ENCODE assay signal across 9 mouse cellular contexts in genomic region chr2:26458402-26459124, GRCm38 (mm10). TPM values are rescaled to one million over a fixed set of nuclear protein-coding genes. Genes with fewer than 3 reads are reported as not detected.
DNase-seq lines count a peak whose midpoint lies in the region; ATAC-seq lines count a peak whose summit lies in the region.
"Had no signal": no experiment of that assay in that cellular context is flagged by ENCODE, and none has a peak within 500 bp of the region (broad histone marks: within the 10 kb centered on the region; RNA-seq: fewer than 3 reads in every experiment).

No protein-coding gene starts in this region.

- no peak overlapping the region for H3K27ac ChIP-seq in heart, embryonic 11.5 days (ENCODE audit: low read depth, low read length)
- H3K27ac ChIP-seq in intestine, embryonic 14.5 days (ENCODE audit: low read depth) = peak overlapping the region; percentile 40; the same call in 1 of the 2 replicates
- H3K27ac ChIP-seq in liver, embryonic 13.5 days = peak overlapping the region; percentile 50; the same call in 1 of the 2 replicates

- H3K9me3 ChIP-seq in heart, embryonic 11.5 days (replicated peaks; ENCODE audit: control insufficient read depth, low read length) = no peaks in the 10 kb centered on the region
- no peaks in the 10 kb centered on the region for H3K9me3 ChIP-seq in intestine, embryonic 14.5 days (ENCODE audit: control insufficient read depth, low read length)
- no peaks in the 10 kb centered on the region for H3K9me3 ChIP-seq in liver, embryonic 13.5 days (replicated peaks)
- H3K9me3 ChIP-seq: hindbrain, embryonic 15.5 days had no signal

- DNase-seq in heart, adult 11 months = peak; percentile 97
- peak; percentile 78 for DNase-seq in embryo, embryonic 10 days (ENCODE audit: low spot score)
- no peak for DNase-seq in intestine, embryonic 14.5 days (ENCODE audit: low spot score)
- DNase-seq in liver, embryonic 13.5 days = no peak
- peak; percentile 50 to 57 for DNase-seq in thymus, postnatal 36 days
- no peak for DNase-seq in layer of hippocampus, postnatal 10 days (ENCODE audit: low spot score in 2 of 2)
- DNase-seq in cerebellum, postnatal 10 days = no peak

- H3K9ac ChIP-seq in heart, embryonic 11.5 days (ENCODE audit: low read depth, low read length) = no peak overlapping the region
- H3K9ac ChIP-seq in intestine, embryonic 14.5 days (ENCODE audit: low read length) = no peak overlapping the region
- H3K9ac ChIP-seq in liver, embryonic 13.5 days = no peak overlapping the region
- H3K9ac ChIP-seq: hindbrain, embryonic 15.5 days had no signal

- peaks cover 9% of the 10 kb centered on the region for H3K36me3 ChIP-seq in heart, embryonic 11.5 days (ENCODE audit: control insufficient read depth, insufficient read depth, low read length)
- H3K36me3 ChIP-seq in intestine, embryonic 14.5 days (ENCODE audit: control insufficient read depth, insufficient read depth, low read length) = peaks cover 44% of the 10 kb centered on the region
- H3K36me3 ChIP-seq in liver, embryonic 13.5 days = peaks cover 38% of the 10 kb centered on the region

- 32% methylated on average over 7 of the region's 7 CpGs for WGBS in heart, embryonic 11.5 days (ENCODE audit: insufficient replicate concordance)
- 31% methylated on average over 7 of the region's 7 CpGs for WGBS in intestine, embryonic 14.5 days
- 45% methylated on average over 7 of the region's 7 CpGs for whole genome bisulfite sequencing in liver, embryonic 13.5 days (ENCODE audit: insufficient replicate concordance)

- ATAC-seq in heart, embryonic 11.5 days (replicated peaks; ENCODE audit: insufficient number of reproducible peaks, low FRiP score, low TSS enrichment) = no peak
- ATAC-seq in intestine, embryonic 14.5 days (replicated peaks; ENCODE audit: low FRiP score, low TSS enrichment, low read depth) = 0 out of 2 replicates have a peak, but pooled peaks have one; percentile 49
- ATAC-seq in liver, embryonic 13.5 days (ENCODE audit: low read depth) = peak; percentile 61

- H3K4me3 ChIP-seq in heart, embryonic 11.5 days (ENCODE audit: low read depth, low read length) = no peak overlapping the region
- H3K4me3 ChIP-seq in intestine, embryonic 14.5 days (ENCODE audit: low read depth, low read length) = no peak overlapping the region
- H3K4me3 ChIP-seq in liver, embryonic 13.5 days (replicated peaks) = no peak overlapping the region
- H3K4me3 ChIP-seq: hindbrain, embryonic 15.5 days had no signal

- no peaks in the 10 kb centered on the region for H3K27me3 ChIP-seq in heart, embryonic 11.5 days (ENCODE audit: control insufficient read depth, insufficient read depth, low read length)
- no peaks in the 10 kb centered on the region for H3K27me3 ChIP-seq in intestine, embryonic 14.5 days (replicated peaks; ENCODE audit: control insufficient read depth, insufficient read depth, low read length)
- H3K27me3 ChIP-seq in liver, embryonic 13.5 days = no peaks in the 10 kb centered on the region
- H3K27me3 ChIP-seq: hindbrain, embryonic 15.5 days had no signal

- H3K4me2 ChIP-seq in heart, embryonic 11.5 days = no peak overlapping the region
- no peak overlapping the region for H3K4me2 ChIP-seq in intestine, embryonic 14.5 days (ENCODE audit: low read length)
- H3K4me2 ChIP-seq in liver, embryonic 13.5 days = no peak overlapping the region
- H3K4me2 ChIP-seq: hindbrain, embryonic 15.5 days had no signal

- H3K4me1 ChIP-seq in heart, embryonic 11.5 days (ENCODE audit: control insufficient read depth, insufficient read depth, low read length) = peaks cover 20% of the 10 kb centered on the region
- H3K4me1 ChIP-seq in intestine, embryonic 14.5 days (replicated peaks; ENCODE audit: control insufficient read depth, insufficient read depth, low read length) = peaks cover 18% of the 10 kb centered on the region
- H3K4me1 ChIP-seq in liver, embryonic 13.5 days (replicated peaks) = peaks cover 26% of the 10 kb centered on the region

RNA-seq across cellular contexts. Expression of gene Sec16a, which starts 13.5 kb away (rescaled TPM):
- 23.6 and 27.1 TPM in 2 replicates for polyA plus RNA-seq in heart, embryonic 11.5 days (2014; fragmentation: Nextera tagmentation; extraction: Ambion mirVana)
- 33.7 and 39.8 TPM in 2 replicates for polyA plus RNA-seq in intestine, embryonic 14.5 days (2014; fragmentation: Nextera tagmentation; extraction: Ambion mirVana)
- 6.9 and 8.5 TPM in 2 replicates for polyA plus RNA-seq in liver, embryonic 13.5 days (2015; fragmentation: Nextera tagmentation; extraction: Ambion mirVana)
- 10 to 100 TPM; 43.9 to 46.1 TPM for total RNA-seq in layer of hippocampus, postnatal 10 days (2021)

RNA-seq across cellular contexts. Expression of gene Inpp5e, which starts 49.6 kb away (rescaled TPM):
- 14.1 and 14.2 TPM in 2 replicates for polyA plus RNA-seq in heart, embryonic 11.5 days (2014; fragmentation: Nextera tagmentation; extraction: Ambion mirVana)
- polyA plus RNA-seq in intestine, embryonic 14.5 days (2014; fragmentation: Nextera tagmentation; extraction: Ambion mirVana) = 18.4 and 22.8 TPM in 2 replicates
- 6.3 and 7.3 TPM in 2 replicates for polyA plus RNA-seq in liver, embryonic 13.5 days (2015; fragmentation: Nextera tagmentation; extraction: Ambion mirVana)
- total RNA-seq in layer of hippocampus, postnatal 10 days (2021) = 10 to 100 TPM; 17.2 to 21.0 TPM

RNA-seq across cellular contexts. Expression of gene Notch1, which starts 57.9 kb away (rescaled TPM):
- 20.9 and 23.5 TPM in 2 replicates for polyA plus RNA-seq in heart, embryonic 11.5 days (2014; fragmentation: Nextera tagmentation; extraction: Ambion mirVana)
- 21.6 and 24.3 TPM in 2 replicates for polyA plus RNA-seq in intestine, embryonic 14.5 days (2014; fragmentation: Nextera tagmentation; extraction: Ambion mirVana)
- 1.5 and 1.6 TPM in 2 replicates for polyA plus RNA-seq in liver, embryonic 13.5 days (2015; fragmentation: Nextera tagmentation; extraction: Ambion mirVana)
- 10 to 100 TPM; 43.9 to 46.7 TPM for total RNA-seq in layer of hippocampus, postnatal 10 days (2021)

Comparison
In these comparisons a context has a peak if more than half of its experiments do, and no peak if none do; other contexts are left out.
1. DNase-seq: peak in heart, adult 11 months (single experiment), embryo, embryonic 10 days (single experiment) and thymus, postnatal 36 days (2 of 2); none in intestine, embryonic 14.5 days (single experiment), liver, embryonic 13.5 days (single experiment), layer of hippocampus, postnatal 10 days (0 of 2) and cerebellum, postnatal 10 days (0 of 2).